Comparison of ENCODE assay signal across 10 mouse cellular contexts in the genomic region with DNA sequence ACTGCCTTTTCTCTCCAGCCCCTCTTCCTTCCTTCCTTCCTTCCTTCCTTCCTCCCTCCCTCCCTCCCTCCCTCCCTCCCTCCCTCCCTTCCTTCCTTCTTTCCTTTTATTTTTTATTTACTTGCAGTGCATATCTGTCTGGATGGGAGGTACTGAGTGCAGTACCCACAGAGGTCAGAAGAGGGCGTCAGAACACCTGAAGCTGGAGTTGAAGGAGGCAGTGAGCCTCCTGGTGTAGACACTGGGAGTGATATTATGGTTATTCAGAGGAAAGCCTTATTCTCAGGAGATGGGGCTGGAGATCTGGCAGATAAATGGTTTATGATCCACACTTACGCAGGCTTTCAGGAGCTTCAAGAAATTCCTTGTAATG. TPM values are rescaled to one million over a fixed set of nuclear protein-coding genes. Genes with fewer than 3 reads are reported as not detected.
DNase-seq lines count a peak whose midpoint lies in the region; ATAC-seq lines count a peak whose summit lies in the region.
"Had no signal": no experiment of that assay in that cellular context is flagged by ENCODE, and none has a peak within 500 bp of the region (broad histone marks: within the 10 kb centered on the region; RNA-seq: fewer than 3 reads in every experiment).

No protein-coding gene starts in this region.

- DNase-seq in left cerebral cortex, adult 11 months (ENCODE audit: low spot score), result peak; percentile 56
- DNase-seq in left cerebral cortex, postnatal 10 days (ENCODE audit: extremely low spot score in 1 of 2, low spot score in 2 of 2), result no peak
- peak; percentile 52 for DNase-seq in MEL-GATA-1-ER (ENCODE audit: extremely low read depth, low read depth)
- DNase-seq in cerebellum, adult 9-10 months, result peak; percentile 82
- peak; percentile 54 to 58 for DNase-seq in left cerebral cortex, postnatal 36 days (ENCODE audit: low spot score in 2 of 2)
- DNase-seq in splenic B cell, adult 2 months (ENCODE audit: low read depth, low spot score), result peak; percentile 83

- intact Hi-C loops in left cerebral cortex, postnatal 10 days (cut with DNase I), result no loop called here
- intact Hi-C loops in left cerebral cortex, postnatal 36 days (cut with DNase I), result no loop called here

- no peaks in the 10 kb centered on the region; the same call in 1 of the 2 replicates for H3K27me3 ChIP-seq in splenic B cell, adult 2 months (ENCODE audit: control insufficient read depth, insufficient read depth, low read length, poor library complexity, severe bottlenecking)

- ATAC-seq in megakaryocyte-erythroid progenitor cell, adult 5-6 weeks (replicated peaks; ENCODE audit: low FRiP score, low TSS enrichment, poor library complexity, severe bottlenecking), result no peak

- H3K36me3 ChIP-seq in splenic B cell, adult 2 months (ENCODE audit: control insufficient read depth, insufficient read depth, low read length, poor library complexity, severe bottlenecking), result no peaks in the 10 kb centered on the region
- H3K36me3 ChIP-seq: embryonic facial prominence, embryonic 15.5 days; neural tube, embryonic 12.5 days had no signal

RNA-seq across cellular contexts. Expression of a gene that starts 16.0 kb away (rescaled TPM):
- not detected for total RNA-seq in left cerebral cortex, postnatal 10 days (2021)
- total RNA-seq in left cerebral cortex, postnatal 36 days (2021), result not detected
- not detected in 2 replicates for total RNA-seq in megakaryocyte-erythroid progenitor cell, adult 5-6 weeks (2014; fragmentation: Nextera tagmentation)
- total RNA-seq in megakaryocyte-erythroid progenitor cell, adult 5-6 weeks (2017), result not detected in 2 replicates
- total RNA-seq: layer of hippocampus, postnatal 14 days had no signal

RNA-seq across cellular contexts. Expression of a gene that starts 20.1 kb away (rescaled TPM):
- total RNA-seq in left cerebral cortex, postnatal 10 days (2021), result not detected
- total RNA-seq in left cerebral cortex, postnatal 36 days (2021), result not detected
- not detected in 2 replicates for total RNA-seq in megakaryocyte-erythroid progenitor cell, adult 5-6 weeks (2014; fragmentation: Nextera tagmentation)
- total RNA-seq in megakaryocyte-erythroid progenitor cell, adult 5-6 weeks (2017), result not detected in 2 replicates
- total RNA-seq: layer of hippocampus, postnatal 14 days had no signal

RNA-seq across cellular contexts. Expression of a gene that starts 29.5 kb away (rescaled TPM):
- total RNA-seq in left cerebral cortex, postnatal 10 days (2021), result 1 to 10 TPM; 2.5 to 2.8 TPM
- 1 to 10 TPM; 3.9 to 4.0 TPM for total RNA-seq in left cerebral cortex, postnatal 36 days (2021)
- 0.74 and 0.77 TPM in 2 replicates for total RNA-seq in megakaryocyte-erythroid progenitor cell, adult 5-6 weeks (2014; fragmentation: Nextera tagmentation)
- 1.7 and 4.3 TPM in 2 replicates for total RNA-seq in megakaryocyte-erythroid progenitor cell, adult 5-6 weeks (2017)

RNA-seq across cellular contexts. Expression of a gene that starts 30.7 kb away (rescaled TPM):
- total RNA-seq in left cerebral cortex, postnatal 10 days (2021), result 100 to 1,000 TPM; 116 to 119 TPM
- 10 to 100 TPM; 70.3 to 70.5 TPM for total RNA-seq in left cerebral cortex, postnatal 36 days (2021)
- 93.5 and 176 TPM in 2 replicates for total RNA-seq in megakaryocyte-erythroid progenitor cell, adult 5-6 weeks (2014; fragmentation: Nextera tagmentation)
- total RNA-seq in megakaryocyte-erythroid progenitor cell, adult 5-6 weeks (2017), result 77.1 and 113 TPM in 2 replicates

RNA-seq across cellular contexts. Expression of a gene that starts 30.7 kb away (rescaled TPM):
- total RNA-seq in left cerebral cortex, postnatal 10 days (2021), result under 1 TPM; 0.91 to 0.94 TPM
- 1 to 10 TPM; 1.4 to 2.1 TPM for total RNA-seq in left cerebral cortex, postnatal 36 days (2021)
- 1.2 TPM in 1 of 2 replicates, not detected in the other for total RNA-seq in megakaryocyte-erythroid progenitor cell, adult 5-6 weeks (2014; fragmentation: Nextera tagmentation)
- total RNA-seq in megakaryocyte-erythroid progenitor cell, adult 5-6 weeks (2017), result 0.46 TPM in 1 of 2 replicates, not detected in the other

Comparison
In these comparisons a context has a peak if more than half of its experiments do, and no peak if none do; other contexts are left out.
1. DNase-seq: peak in left cerebral cortex, adult 11 months (single experiment), MEL-GATA-1-ER (single experiment), cerebellum, adult 9-10 months (single experiment), left cerebral cortex, postnatal 36 days (2 of 2) and splenic B cell, adult 2 months (single experiment); none in left cerebral cortex, postnatal 10 days (0 of 2).